Mouse (Mus musculus): ENCODE measurements around the gene Eif3m. TPM values are rescaled to one million over a fixed set of nuclear protein-coding genes. Genes with fewer than 3 reads are reported as not detected.

Gene Eif3m
- polyA plus RNA-seq, 1 experiment from 2014 or later: 277 TPM

DNA sequence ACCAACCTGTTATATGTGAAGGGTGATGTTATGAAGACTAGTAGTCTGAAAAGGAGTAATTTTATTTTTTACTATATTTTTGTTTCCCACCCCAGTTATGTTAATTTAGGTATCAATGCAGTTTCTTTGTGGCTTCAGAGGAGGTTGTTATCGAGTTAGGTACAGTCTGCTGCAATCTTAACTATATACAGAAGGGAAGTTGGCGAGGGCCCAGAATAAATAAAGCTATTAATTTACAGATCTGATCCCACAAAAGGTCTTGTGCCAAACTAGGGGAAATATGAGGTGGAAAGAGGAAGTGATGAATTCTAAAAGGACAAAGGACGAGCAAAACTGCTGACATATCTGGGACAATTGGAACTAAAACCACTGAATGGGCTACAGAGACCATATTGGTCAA is 20.7 kb downstream of the Eif3m start:
- no peaks in the 10 kb centered on the region for H3K4me1 ChIP-seq

GRCm38 (mm10) chr2:104994436-104994835 is 22.4 kb downstream of the Eif3m start:
- Histone ChIP-seq H3K27ac (no peak overlapping the region), H3K4me2 (no peak overlapping the region), H3K27me3 (replicated peaks) (no peaks in the 10 kb centered on the region), H3K9ac (no peak overlapping the region), H3K9me3 (no peaks in the 10 kb centered on the region), H3K4me3 (replicated peaks) (no peak overlapping the region), H3K36me3 (peaks cover 14% of the 10 kb centered on the region), H3K4me1 (no peaks in the 10 kb centered on the region)
- 45% methylated on average over 2 of the region's 2 CpGs for WGBS
- no peak for ATAC-seq (ENCODE audit: insufficient read depth, low FRiP score, low read depth)

More for the DNA sequence above, 20.7 kb downstream of the Eif3m start:
- Histone ChIP-seq H3K9me3 (no peaks in the 10 kb centered on the region), H3K27ac (no peak overlapping the region), H3K4me2 (no peak overlapping the region), H3K27me3 (replicated peaks) (no peaks in the 10 kb centered on the region), H3K9ac (no peak overlapping the region), H3K36me3 (peaks cover 14% of the 10 kb centered on the region), H3K4me3 (replicated peaks) (no peak overlapping the region)
- ATAC-seq (ENCODE audit: insufficient read depth, low FRiP score, low read depth): no peak
- 70% methylated on average over 3 of the region's 3 CpGs for WGBS

- H3K4me3 ChIP-seq (replicated peaks): no peak overlapping the region
- no peak for ATAC-seq (ENCODE audit: insufficient read depth, low FRiP score, low read depth)
- H3K27me3 ChIP-seq (replicated peaks): no peaks in the 10 kb centered on the region
- H3K36me3 ChIP-seq: no peaks in the 10 kb centered on the region
- no peaks in the 10 kb centered on the region for H3K4me1 ChIP-seq
- H3K9ac ChIP-seq: no peak overlapping the region
- H3K9me3 ChIP-seq: no peaks in the 10 kb centered on the region
- H3K27ac ChIP-seq: no peak overlapping the region
- H3K4me2 ChIP-seq: no peak overlapping the region
- 92% methylated on average over 1 of the region's 1 CpGs for WGBS
These were observed 27.9 kb downstream of the Eif3m start for GRCm38 (mm10) chr2:104988974-104989373.

- Histone ChIP-seq H3K27ac (no peak overlapping the region), H3K36me3 (no peaks in the 10 kb centered on the region), H3K9ac (no peak overlapping the region), H3K4me1 (no peaks in the 10 kb centered on the region), H3K4me2 (no peak overlapping the region), H3K27me3 (replicated peaks) (no peaks in the 10 kb centered on the region), H3K4me3 (replicated peaks) (no peak overlapping the region), H3K9me3 (no peaks in the 10 kb centered on the region)
- ATAC-seq (ENCODE audit: insufficient read depth, low FRiP score, low read depth): no peak
- 51% methylated on average over 3 of the region's 3 CpGs for WGBS
These were observed 31.1 kb downstream of the Eif3m start for GRCm38 (mm10) chr2:104985796-104986195.

GRCm38 (mm10) chr2:104981712-104982111 is 35.2 kb downstream of the Eif3m start:
- Histone ChIP-seq H3K36me3 (no peaks in the 10 kb centered on the region), H3K9me3 (no peaks in the 10 kb centered on the region), H3K4me1 (no peaks in the 10 kb centered on the region), H3K27me3 (replicated peaks) (no peaks in the 10 kb centered on the region), H3K9ac (no peak overlapping the region), H3K4me2 (no peak overlapping the region), H3K27ac (no peak overlapping the region), H3K4me3 (replicated peaks) (no peak overlapping the region)
- WGBS: 34% methylated on average over 2 of the region's 2 CpGs
- no peak for ATAC-seq (ENCODE audit: insufficient read depth, low FRiP score, low read depth)

- no peak overlapping the region for H3K27ac ChIP-seq
- no peaks in the 10 kb centered on the region for H3K4me1 ChIP-seq
- H3K4me2 ChIP-seq: no peak overlapping the region
- H3K4me3 ChIP-seq (replicated peaks): no peak overlapping the region
- WGBS: 38% methylated on average over 1 of the region's 1 CpGs
- no peaks in the 10 kb centered on the region for H3K36me3 ChIP-seq
- H3K9me3 ChIP-seq: no peaks in the 10 kb centered on the region
- H3K27me3 ChIP-seq (replicated peaks): no peaks in the 10 kb centered on the region
- no peak for ATAC-seq (ENCODE audit: insufficient read depth, low FRiP score, low read depth)
- no peak overlapping the region for H3K9ac ChIP-seq
These were observed 52.4 kb downstream of the Eif3m start for GRCm38 (mm10) chr2:104964492-104964891.

Other genes starting within 250 kb of the Eif3m start
- 7.9 and 8.6 TPM in 2 replicates for gene Qser1, start 200.3 kb downstream of the Eif3m start, polyA plus RNA-seq (2015; fragmentation: Nextera tagmentation; extraction: Ambion mirVana)
- gene Prrg4, start 167.2 kb downstream of the Eif3m start, polyA plus RNA-seq (2015; fragmentation: Nextera tagmentation; extraction: Ambion mirVana): 6.0 TPM in 2 replicates
- gene Ccdc73, start 149.3 kb downstream of the Eif3m start, polyA plus RNA-seq (2015; fragmentation: Nextera tagmentation; extraction: Ambion mirVana): 5.9 and 6.7 TPM in 2 replicates
- not detected in 2 replicates for gene Gm11060, start 74.9 kb upstream of the Eif3m start, polyA plus RNA-seq (2015; fragmentation: Nextera tagmentation; extraction: Ambion mirVana)
- 22.3 and 23.3 TPM in 2 replicates for gene Wt1, start 109.4 kb upstream of the Eif3m start, polyA plus RNA-seq (2015; fragmentation: Nextera tagmentation; extraction: Ambion mirVana)
- gene Them7, start 207.2 kb upstream of the Eif3m start, polyA plus RNA-seq (2015; fragmentation: Nextera tagmentation; extraction: Ambion mirVana): 0.63 and 0.90 TPM in 2 replicates

Measured in stomach, embryonic 15.5 days (tissue).